Mouse (Mus musculus) kidney, adult 2 months (tissue): ENCODE measurements at regions not wholly inside any gene's neighbourhood (a gene's known extent, or its start where the extent isn't known, plus 50 kb on each side); places are given as distances from the start of the nearest gene placed in this dataset.

ENCODE experiments used
- DNase-seq: peaks from one replicate; pipeline ENCODE4 v3.0.0; 2021
- H3K27ac ChIP-seq: fragments of 200-500 bp; 2 replicates; pipeline ENCODE4 v1.5.1; 2012; ENCODE audit warnings: low read depth, low read length, control low read depth, inconsistent platforms; ENCODE audit not compliant: insufficient read depth
- H3K27me3 ChIP-seq: fragments of 200-500 bp; replicated peaks from 2 replicates; pipeline ENCODE4 v1.6.1; 2012; ENCODE audit warnings: mild to moderate bottlenecking, moderate library complexity, low read length, inconsistent platforms; ENCODE audit not compliant: control insufficient read depth, insufficient read depth
- H3K36me3 ChIP-seq: fragments of 200-500 bp; 2 replicates; pipeline ENCODE4 v1.6.1; 2012; ENCODE audit warnings: mild to moderate bottlenecking, moderate library complexity, low read length, inconsistent platforms; ENCODE audit not compliant: control insufficient read depth, insufficient read depth
- H3K4me1 ChIP-seq: fragments of 200-500 bp; 2 replicates; pipeline ENCODE4 v1.6.1; 2011; ENCODE audit warnings: low read length; ENCODE audit not compliant: control insufficient read depth, insufficient read depth
- H3K4me3 ChIP-seq: fragments of 200-500 bp; 2 replicates; pipeline ENCODE4 v1.5.1; 2011; ENCODE audit warnings: mild to moderate bottlenecking, low read depth, low read length, control low read depth; ENCODE audit not compliant: insufficient read depth
- CTCF ChIP-seq: fragments of 200-500 bp; conservative IDR thresholded peaks from 2 replicates; pipeline ENCODE4 v1.5.1; 2011; ENCODE audit warnings: low read depth, mild to moderate bottlenecking, control low read depth, low read length, moderate library complexity, mixed read lengths; ENCODE audit not compliant: insufficient read depth, insufficient read length
- POLR2A ChIP-seq: fragments of 200-500 bp; IDR thresholded peaks from one replicate; pipeline ENCODE4 v1.6.1; 2011; ENCODE audit warnings: low read depth, low read length, control low read depth
- WGBS: fragments of 180-500 bp; shearing (Covaris S2); methylation state at CpG from one replicate; pipeline ENCODE4 v1.1.7; 2018; 5-methylcytosine and 5-hydroxymethylcytosine counted together

- WGBS = 71% methylated on average over 13 of the region's 13 CpGs
- Histone ChIP-seq H3K27ac (no peak overlapping the region), H3K4me1 (no peaks in the 10 kb centered on the region), H3K36me3 (no peaks in the 10 kb centered on the region), H3K27me3 (no peaks in the 10 kb centered on the region), H3K4me3 (no peak overlapping the region)
- TF ChIP-seq CTCF (no peak), POLR2A (no peak)
- no peak for DNase-seq
These were observed 272.2 kb upstream of the 4930535I16Rik start for GRCm38 (mm10) chr4:124189993-124190385.

GRCm38 (mm10) chr4:124189352-124189992 lies 271.6 kb upstream of the 4930535I16Rik start:
- H3K4me3 ChIP-seq = no peak overlapping the region
- no peaks in the 10 kb centered on the region for H3K4me1 ChIP-seq
- H3K27ac ChIP-seq = no peak overlapping the region
- WGBS = 19% methylated on average over 24 of the region's 24 CpGs
- TF ChIP-seq CTCF = no peak
- TF ChIP-seq POLR2A = no peak
- no peaks in the 10 kb centered on the region for H3K36me3 ChIP-seq
- H3K27me3 ChIP-seq = no peaks in the 10 kb centered on the region
- DNase-seq = no peak

- Histone ChIP-seq H3K4me1 (no peaks in the 10 kb centered on the region), H3K27ac (no peak overlapping the region), H3K4me3 (no peak overlapping the region), H3K27me3 (no peaks in the 10 kb centered on the region), H3K36me3 (no peaks in the 10 kb centered on the region)
- 58% methylated on average over 4 of the region's 4 CpGs for WGBS
- TF ChIP-seq POLR2A = no peak
- DNase-seq = no peak
These were observed 269.3 kb upstream of the 4930535I16Rik start for GRCm38 (mm10) chr4:124187108-124187507.

- no peaks in the 10 kb centered on the region for H3K4me1 ChIP-seq
- no peak for TF ChIP-seq POLR2A
- no peak overlapping the region for H3K4me3 ChIP-seq
- DNase-seq = no peak
- H3K27me3 ChIP-seq = no peaks in the 10 kb centered on the region; the same call in 1 of the 2 replicates
- 77% methylated on average over 4 of the region's 4 CpGs for WGBS
- H3K27ac ChIP-seq = no peak overlapping the region
- no peaks in the 10 kb centered on the region for H3K36me3 ChIP-seq
These were observed 263.5 kb upstream of the 4930535I16Rik start for GRCm38 (mm10) chr4:124181335-124181734.

GRCm38 (mm10) chr4:124178401-124179018 lies 260.7 kb upstream of the 4930535I16Rik start:
- H3K36me3 ChIP-seq = no peaks in the 10 kb centered on the region
- no peak overlapping the region for H3K27ac ChIP-seq
- WGBS = 3% methylated on average over 50 of the region's 50 CpGs
- H3K27me3 ChIP-seq = no peaks in the 10 kb centered on the region; the same call in 1 of the 2 replicates
- H3K4me3 ChIP-seq = no peak overlapping the region
- TF ChIP-seq CTCF (no peak), POLR2A (no peak)
- no peaks in the 10 kb centered on the region for H3K4me1 ChIP-seq
- DNase-seq = no peak

- TF ChIP-seq CTCF (no peak), POLR2A (no peak)
- Histone ChIP-seq H3K4me3 (no peak overlapping the region), H3K36me3 (no peaks in the 10 kb centered on the region), H3K27me3 (no peaks in the 10 kb centered on the region; the same call in 1 of the 2 replicates), H3K4me1 (no peaks in the 10 kb centered on the region), H3K27ac (no peak overlapping the region)
- WGBS = 65% methylated on average over 6 of the region's 6 CpGs
- no peak for DNase-seq
These were observed 257.7 kb upstream of the 4930535I16Rik start for GRCm38 (mm10) chr4:124175531-124175930.

GRCm38 (mm10) chr4:124154627-124155026 lies 236.8 kb upstream of the 4930535I16Rik start:
- no peak overlapping the region for H3K27ac ChIP-seq
- TF ChIP-seq CTCF (no peak), POLR2A (no peak)
- H3K36me3 ChIP-seq = no peaks in the 10 kb centered on the region
- 87% methylated on average over 6 of the region's 6 CpGs for WGBS
- no peak for DNase-seq
- H3K4me1 ChIP-seq = no peaks in the 10 kb centered on the region
- no peaks in the 10 kb centered on the region; the same call in 1 of the 2 replicates for H3K27me3 ChIP-seq
- H3K4me3 ChIP-seq = no peak overlapping the region
